Mouse (Mus musculus): ENCODE results near the gene Sorcs2.

Sorcs2 gene

GRCm38 (mm10) chr5:36358161-36358560 lies 39.8 kb downstream of the Sorcs2 start:
- DNase-seq (ENCODE audit: low spot score), result no peak

- no peak for DNase-seq (ENCODE audit: low spot score)
Observed at GRCm38 (mm10) chr5:36356659-36357058, 41.3 kb downstream of the Sorcs2 start.

GRCm38 (mm10) chr5:36355683-36356082 lies 42.3 kb downstream of the Sorcs2 start:
- no peak for DNase-seq (ENCODE audit: low spot score)

GRCm38 (mm10) chr5:36353679-36354078 lies 44.3 kb downstream of the Sorcs2 start:
- DNase-seq (ENCODE audit: low spot score), result no peak

GRCm38 (mm10) chr5:36353194-36353593 lies 44.7 kb downstream of the Sorcs2 start:
- DNase-seq (ENCODE audit: low spot score), result no peak

- DNase-seq (ENCODE audit: low spot score), result no peak
Observed at GRCm38 (mm10) chr5:36346698-36347097, 51.2 kb downstream of the Sorcs2 start.

GRCm38 (mm10) chr5:36339283-36339682 lies 58.7 kb downstream of the Sorcs2 start:
- no peak for DNase-seq (ENCODE audit: low spot score)

GRCm38 (mm10) chr5:36336252-36336651 lies 61.7 kb downstream of the Sorcs2 start:
- no peak for DNase-seq (ENCODE audit: low spot score)

- DNase-seq (ENCODE audit: low spot score), result no peak
Observed at GRCm38 (mm10) chr5:36335661-36336060, 62.3 kb downstream of the Sorcs2 start.

GRCm38 (mm10) chr5:36334227-36334626 lies 63.7 kb downstream of the Sorcs2 start:
- DNase-seq (ENCODE audit: low spot score), result peak; percentile 66

- DNase-seq (ENCODE audit: low spot score), result no peak
Observed at GRCm38 (mm10) chr5:36330472-36331155, 67.3 kb downstream of the Sorcs2 start.

GRCm38 (mm10) chr5:36326057-36327010 lies 71.6 kb downstream of the Sorcs2 start:
- DNase-seq (ENCODE audit: low spot score), result no peak

GRCm38 (mm10) chr5:36324140-36324572 lies 73.8 kb downstream of the Sorcs2 start:
- no peak for DNase-seq (ENCODE audit: low spot score)

- peak; percentile 92 for DNase-seq (ENCODE audit: low spot score)
Observed at GRCm38 (mm10) chr5:36323526-36323925, 74.4 kb downstream of the Sorcs2 start.

GRCm38 (mm10) chr5:36321581-36321980 lies 76.4 kb downstream of the Sorcs2 start:
- DNase-seq (ENCODE audit: low spot score), result peak; percentile 66

- no peak for DNase-seq (ENCODE audit: low spot score)
Observed at GRCm38 (mm10) chr5:36320667-36321066, 77.3 kb downstream of the Sorcs2 start.

- DNase-seq (ENCODE audit: low spot score), result peak; percentile 69
Observed at GRCm38 (mm10) chr5:36317641-36318368, 80.1 kb downstream of the Sorcs2 start.

GRCm38 (mm10) chr5:36315106-36315505 lies 82.8 kb downstream of the Sorcs2 start:
- no peak for DNase-seq (ENCODE audit: low spot score)

GRCm38 (mm10) chr5:36313353-36314079 lies 84.4 kb downstream of the Sorcs2 start:
- peak; percentile 81 for DNase-seq (ENCODE audit: low spot score)

- DNase-seq (ENCODE audit: low spot score), result no peak
Observed at GRCm38 (mm10) chr5:36312926-36313325, 85.0 kb downstream of the Sorcs2 start.

- no peak for DNase-seq (ENCODE audit: low spot score)
Observed at GRCm38 (mm10) chr5:36304299-36304980, 93.5 kb downstream of the Sorcs2 start.
